Mouse (Mus musculus) heart, embryonic 15.5 days (tissue): ENCODE measurements at regions not wholly inside any gene's neighbourhood (a gene's known extent, or its start where the extent isn't known, plus 50 kb on each side); places are given as distances from the start of the nearest gene placed in this dataset.

Source experiments
- ATAC-seq: fragments of 200-750 bp; cut with Nextera tagmentation; replicated peaks from 2 replicates; pipeline ENCODE4 v1.8.0; 2017; ENCODE audit warnings: low read depth, moderate TSS enrichment; ENCODE audit not compliant: insufficient number of reproducible peaks, insufficient read depth, low FRiP score
- H3K27ac ChIP-seq: fragments of 300-500 bp; sonication (generic); 2 replicates; pipeline ENCODE4 v1.5.1; 2015; ENCODE audit warnings: mild to moderate bottlenecking, inconsistent platforms
- H3K27me3 ChIP-seq: fragments of 300-500 bp; sonication (generic); 2 replicates; pipeline ENCODE4 v1.6.1; 2015; ENCODE audit warnings: inconsistent platforms
- H3K36me3 ChIP-seq: fragments of 300-500 bp; sonication (generic); 2 replicates; pipeline ENCODE4 v1.6.1; 2015; ENCODE audit warnings: mild to moderate bottlenecking, inconsistent platforms
- H3K4me1 ChIP-seq: fragments of 300-500 bp; sonication (generic); replicated peaks from 2 replicates; pipeline ENCODE4 v1.6.1; 2015; ENCODE audit warnings: inconsistent platforms
- H3K4me2 ChIP-seq: fragments of 300-500 bp; sonication (generic); 2 replicates; pipeline ENCODE4 v1.6.1; 2015; ENCODE audit warnings: inconsistent platforms, mild to moderate bottlenecking, moderate library complexity
- H3K4me3 ChIP-seq: fragments of 300-500 bp; sonication (generic); 2 replicates; pipeline ENCODE4 v1.5.1; 2015; ENCODE audit warnings: mild to moderate bottlenecking, inconsistent platforms
- H3K9ac ChIP-seq: fragments of 300-500 bp; sonication (generic); 2 replicates; pipeline ENCODE4 v1.6.1; 2015; ENCODE audit warnings: mild to moderate bottlenecking, inconsistent platforms
- H3K9me3 ChIP-seq: fragments of 300-500 bp; sonication (generic); replicated peaks from 2 replicates; pipeline ENCODE4 v1.6.1; 2016; ENCODE audit warnings: inconsistent platforms
- WGBS: fragments of 180-500 bp; shearing (Covaris S2); methylation state at CpG from one replicate; pipeline ENCODE4 v1.1.7; 2015; ENCODE audit warnings: mixed read lengths; 5-methylcytosine and 5-hydroxymethylcytosine counted together

DNA sequence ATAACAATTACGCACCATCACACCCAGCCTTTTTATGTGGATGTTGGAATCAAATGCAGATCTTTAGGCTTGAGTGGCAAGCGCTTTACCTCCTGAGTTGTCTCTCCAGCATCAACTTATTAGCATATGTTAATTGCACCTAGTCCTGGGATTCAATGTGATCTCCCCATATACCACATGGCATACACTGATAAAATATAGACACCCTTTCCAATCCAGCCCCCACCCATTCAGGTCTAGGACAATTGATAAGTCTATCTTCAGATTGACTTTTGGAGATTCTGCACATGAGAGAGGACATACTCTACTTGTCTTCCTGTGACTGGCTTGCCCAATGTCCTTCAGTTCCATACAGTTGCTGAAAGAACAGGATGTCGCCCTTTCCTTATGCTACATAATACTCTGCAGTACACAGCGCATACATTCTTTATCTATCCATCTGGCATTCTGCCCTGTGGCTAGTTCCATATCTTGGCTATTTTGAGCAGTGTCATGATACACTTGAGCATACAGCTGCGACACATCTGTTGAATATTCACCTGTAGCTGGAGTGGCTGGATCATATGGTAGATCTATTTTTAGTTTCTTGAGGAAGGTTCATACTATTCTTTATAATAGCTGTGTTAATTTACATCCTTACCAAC is 120.3 kb downstream of the Gsdmc2 start:
- H3K27me3 ChIP-seq = no peaks in the 10 kb centered on the region
- no peak overlapping the region for H3K4me3 ChIP-seq
- H3K9me3 ChIP-seq = no peaks in the 10 kb centered on the region
- H3K4me1 ChIP-seq = peaks cover 35% of the 10 kb centered on the region
- ATAC-seq = no peak
- WGBS = 70% methylated on average over 5 of the region's 5 CpGs
- no peak overlapping the region for H3K4me2 ChIP-seq
- H3K36me3 ChIP-seq = no peaks in the 10 kb centered on the region
- no peak overlapping the region for H3K27ac ChIP-seq
- H3K9ac ChIP-seq = no peak overlapping the region

DNA sequence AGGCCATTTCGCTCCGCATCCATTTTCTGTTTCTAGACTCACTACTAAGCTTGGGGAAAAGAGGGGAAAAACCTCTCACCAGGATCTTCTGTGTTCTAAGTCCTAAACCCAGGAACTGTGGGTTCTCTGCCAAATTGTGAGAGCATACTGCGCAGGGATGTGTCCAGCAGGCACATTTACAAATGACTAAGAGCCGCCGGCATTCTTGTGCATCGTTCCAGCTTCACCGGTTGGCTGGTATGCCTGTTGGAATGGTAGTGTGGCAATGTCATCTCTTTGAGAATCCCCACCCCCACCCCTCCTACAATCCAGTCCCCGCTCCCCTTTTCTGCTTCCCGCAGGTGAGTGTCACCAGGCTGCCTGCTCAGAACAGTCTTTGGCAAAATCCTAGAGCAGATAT is 122.0 kb downstream of the Gsdmc2 start:
- no peaks in the 10 kb centered on the region for H3K36me3 ChIP-seq
- no peak overlapping the region for H3K9ac ChIP-seq
- no peaks in the 10 kb centered on the region for H3K27me3 ChIP-seq
- no peak for ATAC-seq
- H3K4me3 ChIP-seq = no peak overlapping the region
- H3K4me2 ChIP-seq = no peak overlapping the region
- H3K9me3 ChIP-seq = no peaks in the 10 kb centered on the region
- WGBS = 54% methylated on average over 9 of the region's 9 CpGs
- H3K4me1 ChIP-seq = peaks cover 35% of the 10 kb centered on the region
- no peak overlapping the region for H3K27ac ChIP-seq

DNA sequence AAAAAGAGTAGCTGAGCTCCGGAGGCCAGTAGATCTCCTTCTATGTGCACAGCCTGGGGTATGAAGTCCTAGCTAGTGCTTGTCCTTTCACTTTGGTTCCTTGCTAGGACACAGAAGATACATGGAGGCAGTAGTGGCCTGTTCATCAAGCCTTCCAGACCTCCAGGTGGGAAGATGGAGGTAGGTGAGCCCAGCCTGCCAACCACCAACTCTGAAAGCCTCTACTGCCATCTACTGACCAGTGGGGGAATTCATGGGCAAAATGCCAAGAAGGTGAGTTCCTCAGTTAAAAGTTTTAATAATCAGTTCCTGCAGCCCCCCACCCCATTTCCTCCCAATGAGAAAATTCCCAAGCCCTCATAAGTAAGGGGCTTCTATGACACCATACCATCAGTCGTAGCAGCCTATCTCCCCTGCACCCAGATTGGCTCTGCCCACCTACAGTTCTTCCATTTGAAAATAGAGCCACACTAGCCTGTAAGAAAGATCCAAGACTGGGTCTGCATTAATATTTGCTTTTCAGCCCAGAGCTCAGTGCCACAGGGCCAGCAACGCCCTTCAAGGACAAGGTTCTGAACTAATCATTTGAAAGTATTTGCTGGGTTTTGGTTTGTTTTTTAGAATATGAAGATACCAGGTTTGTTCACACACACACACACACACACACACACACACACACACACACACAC is 123.2 kb downstream of the Gsdmc2 start:
- H3K27me3 ChIP-seq = no peaks in the 10 kb centered on the region
- no peaks in the 10 kb centered on the region for H3K9me3 ChIP-seq
- ATAC-seq = no peak
- no peaks in the 10 kb centered on the region for H3K36me3 ChIP-seq
- WGBS = 61% methylated on average over 3 of the region's 3 CpGs
- H3K4me3 ChIP-seq = no peak overlapping the region
- no peak overlapping the region for H3K4me2 ChIP-seq
- H3K9ac ChIP-seq = no peak overlapping the region
- H3K4me1 ChIP-seq = peaks cover 31% of the 10 kb centered on the region
- no peak overlapping the region for H3K27ac ChIP-seq

DNA sequence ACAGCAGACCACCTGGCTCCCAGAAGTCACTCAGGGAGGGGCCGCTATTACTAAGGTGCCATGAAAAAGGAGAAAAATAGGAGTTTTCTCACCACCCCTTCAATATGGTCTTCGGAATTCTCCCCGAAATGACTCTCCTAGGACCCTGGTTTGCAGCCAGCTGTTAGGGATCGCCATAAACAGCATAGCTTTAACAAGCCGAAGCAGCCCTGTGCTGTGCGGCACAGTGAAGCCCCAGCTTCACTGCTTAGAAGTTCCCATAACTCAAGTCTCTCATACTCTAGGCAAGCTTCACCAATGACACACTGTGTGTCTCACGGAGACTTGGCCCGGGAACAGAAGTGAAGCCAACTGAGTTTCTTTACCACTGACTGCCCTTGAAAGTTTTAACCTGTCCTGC is 127.2 kb downstream of the Gsdmc2 start:
- H3K4me1 ChIP-seq = peaks cover 1% of the 10 kb centered on the region
- H3K27ac ChIP-seq = no peak overlapping the region
- no peak overlapping the region for H3K9ac ChIP-seq
- no peaks in the 10 kb centered on the region for H3K36me3 ChIP-seq
- WGBS = 92% methylated on average over 8 of the region's 8 CpGs
- no peak overlapping the region for H3K4me2 ChIP-seq
- no peak overlapping the region for H3K4me3 ChIP-seq
- H3K27me3 ChIP-seq = no peaks in the 10 kb centered on the region
- no peak for ATAC-seq
- no peaks in the 10 kb centered on the region for H3K9me3 ChIP-seq

DNA sequence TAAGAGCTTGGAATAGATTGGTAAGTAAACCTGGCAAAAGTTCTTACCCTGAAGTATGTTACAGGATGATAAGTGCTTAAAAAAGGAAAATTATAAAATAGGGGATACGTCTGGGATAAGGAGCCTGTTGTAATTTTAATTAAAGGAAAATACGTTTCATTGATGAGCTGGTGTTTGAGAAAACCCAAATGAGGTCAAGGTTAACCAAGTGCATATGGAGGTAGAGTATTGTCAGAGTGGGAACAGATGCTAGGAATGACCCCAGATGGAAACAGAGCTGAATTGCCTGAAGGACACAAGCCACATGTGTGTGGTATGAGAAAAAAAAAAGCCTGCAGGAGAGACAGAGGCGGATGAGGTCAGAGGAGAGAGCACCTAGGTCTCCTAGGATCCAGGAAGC is 131.3 kb downstream of the Gsdmc2 start:
- Histone ChIP-seq H3K27ac (no peak overlapping the region), H3K9ac (no peak overlapping the region), H3K4me3 (no peak overlapping the region), H3K27me3 (no peaks in the 10 kb centered on the region), H3K4me2 (no peak overlapping the region), H3K4me1 (no peaks in the 10 kb centered on the region), H3K9me3 (no peaks in the 10 kb centered on the region), H3K36me3 (no peaks in the 10 kb centered on the region)
- 76% methylated on average over 3 of the region's 3 CpGs for WGBS
- no peak for ATAC-seq

DNA sequence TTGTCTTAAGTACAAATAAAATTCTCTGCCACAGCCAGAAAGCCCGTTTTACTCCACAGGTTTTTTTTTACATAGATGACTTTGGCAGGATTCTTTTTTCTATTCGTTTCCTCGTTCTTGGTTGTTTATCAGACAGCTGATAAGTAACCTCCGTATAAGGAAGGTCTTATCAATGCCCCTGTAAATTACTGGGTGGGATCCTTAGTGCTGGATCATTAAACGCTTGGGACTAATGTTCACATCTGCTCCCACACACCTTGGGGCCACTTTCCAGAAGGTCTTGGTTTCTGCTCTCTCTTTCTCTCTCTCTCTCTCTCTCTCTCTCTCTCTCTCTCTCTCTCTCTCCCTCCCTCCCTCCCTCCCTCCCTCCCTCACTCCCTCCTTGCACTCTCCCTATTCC is 134.6 kb downstream of the Gsdmc2 start:
- Histone ChIP-seq H3K4me1 (no peaks in the 10 kb centered on the region), H3K9me3 (no peaks in the 10 kb centered on the region)

DNA sequence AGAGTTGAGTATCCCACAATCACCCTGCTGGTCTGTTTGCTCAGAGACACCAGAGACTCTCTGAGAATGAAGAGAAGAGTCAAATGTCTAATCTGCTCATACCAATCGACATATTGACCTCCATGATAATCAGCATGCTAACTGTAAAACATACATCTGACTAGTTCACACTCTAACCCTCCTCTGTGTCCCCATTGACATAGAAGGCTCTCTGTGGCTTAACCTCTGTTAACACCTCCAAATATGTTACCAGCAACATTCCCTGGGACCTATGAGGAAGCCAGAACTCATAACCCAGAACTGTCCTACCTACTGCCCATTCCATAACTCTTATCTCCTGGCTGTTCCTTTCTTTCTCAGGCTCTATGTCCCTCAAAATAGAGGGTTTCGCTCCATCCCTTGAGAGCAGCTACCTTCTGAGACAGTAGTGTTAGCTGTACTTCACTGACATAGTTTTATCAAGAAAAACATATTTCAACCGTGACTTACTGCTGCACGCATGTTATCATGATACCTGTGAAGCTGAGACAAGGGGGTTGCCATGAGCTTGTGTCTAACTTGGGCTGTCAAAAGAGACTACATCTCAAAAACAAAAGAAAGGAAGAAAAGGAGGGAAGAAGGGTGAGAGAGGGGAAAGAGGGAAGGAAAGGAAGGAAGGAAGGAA is 135.6 kb downstream of the Gsdmc2 start:
- no peak overlapping the region for H3K27ac ChIP-seq
- H3K9me3 ChIP-seq = no peaks in the 10 kb centered on the region
- no peaks in the 10 kb centered on the region for H3K27me3 ChIP-seq
- no peak overlapping the region for H3K4me2 ChIP-seq
- no peaks in the 10 kb centered on the region for H3K4me1 ChIP-seq
- WGBS = 83% methylated on average over 4 of the region's 4 CpGs
- no peak for ATAC-seq
- no peaks in the 10 kb centered on the region for H3K36me3 ChIP-seq
- H3K4me3 ChIP-seq = no peak overlapping the region
- no peak overlapping the region for H3K9ac ChIP-seq

More for the DNA sequence above, 134.6 kb downstream of the Gsdmc2 start:
- no peak overlapping the region for H3K9ac ChIP-seq
- no peaks in the 10 kb centered on the region for H3K27me3 ChIP-seq
- H3K4me3 ChIP-seq = no peak overlapping the region
- no peak overlapping the region for H3K4me2 ChIP-seq
- no peak overlapping the region for H3K27ac ChIP-seq
- ATAC-seq = no peak
- WGBS = 14% methylated on average over 5 of the region's 5 CpGs
- no peaks in the 10 kb centered on the region for H3K36me3 ChIP-seq

DNA sequence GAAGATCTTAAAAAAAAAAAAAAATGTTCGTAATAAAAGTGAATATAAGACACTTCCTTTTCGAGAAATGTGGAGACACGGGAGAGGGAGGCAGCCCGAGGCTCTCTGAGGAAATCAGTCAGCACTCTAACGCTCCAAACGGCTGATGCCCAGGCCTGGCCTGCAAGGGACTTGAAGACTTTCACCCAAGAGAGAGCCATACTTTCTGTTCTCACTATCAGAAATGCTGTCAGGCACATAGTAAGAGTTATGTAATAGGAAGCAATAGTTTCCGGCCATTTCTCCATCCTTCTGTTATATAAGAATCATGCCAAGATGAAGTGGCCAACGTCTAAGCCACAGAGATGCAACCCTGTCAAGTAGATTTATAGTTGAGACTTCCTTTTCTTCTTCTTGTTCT is 140.3 kb downstream of the Gsdmc2 start:
- H3K27ac ChIP-seq = no peak overlapping the region
- H3K4me2 ChIP-seq = no peak overlapping the region
- H3K9ac ChIP-seq = no peak overlapping the region
- H3K9me3 ChIP-seq = no peaks in the 10 kb centered on the region
- H3K27me3 ChIP-seq = no peaks in the 10 kb centered on the region
- no peaks in the 10 kb centered on the region for H3K4me1 ChIP-seq
- no peaks in the 10 kb centered on the region for H3K36me3 ChIP-seq
- 75% methylated on average over 8 of the region's 8 CpGs for WGBS
- ATAC-seq = no peak
- no peak overlapping the region for H3K4me3 ChIP-seq

DNA sequence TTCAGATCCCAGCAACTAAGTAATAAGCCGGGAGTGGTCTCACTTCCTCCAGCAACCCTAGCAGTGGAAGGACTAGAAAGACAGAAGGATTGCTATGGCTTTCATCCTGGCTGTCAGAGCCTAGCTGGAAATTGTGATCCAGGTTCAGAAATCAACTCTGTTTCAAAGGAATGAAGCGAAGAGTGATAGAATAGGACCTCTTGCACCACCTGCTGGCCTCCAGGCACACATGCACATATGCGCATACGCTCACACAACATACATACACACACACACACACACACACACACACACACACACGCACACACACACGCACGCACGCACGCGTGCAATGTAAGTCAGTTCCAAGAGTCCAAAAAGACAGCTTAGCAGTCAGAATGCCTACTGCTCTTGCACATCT is 147.1 kb downstream of the Gsdmc2 start:
- H3K4me2 ChIP-seq = no peak overlapping the region
- H3K9ac ChIP-seq = no peak overlapping the region
- H3K27ac ChIP-seq = no peak overlapping the region
- no peaks in the 10 kb centered on the region for H3K27me3 ChIP-seq
- no peaks in the 10 kb centered on the region for H3K9me3 ChIP-seq
- no peaks in the 10 kb centered on the region for H3K36me3 ChIP-seq
- ATAC-seq = no peak
- H3K4me1 ChIP-seq = no peaks in the 10 kb centered on the region
- H3K4me3 ChIP-seq = no peak overlapping the region
- 96% methylated on average over 10 of the region's 10 CpGs for WGBS

DNA sequence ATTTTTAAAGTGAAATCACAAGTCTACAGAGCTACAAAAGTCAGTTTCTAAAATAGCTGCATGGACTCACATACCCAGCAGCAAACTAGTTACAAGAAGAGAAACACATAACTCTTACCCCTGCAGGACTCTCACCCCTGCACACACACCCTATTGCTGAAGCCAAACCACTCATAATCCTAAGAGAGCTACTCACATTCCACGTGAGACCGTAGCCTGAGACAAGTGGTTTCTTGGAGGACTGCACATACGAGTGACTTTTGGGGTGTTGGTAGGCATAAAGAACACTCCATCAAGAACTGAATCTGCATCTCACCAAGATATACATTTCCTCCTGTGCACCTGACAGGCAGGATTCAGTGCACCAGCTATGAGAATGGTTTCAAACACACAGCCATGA is 150.8 kb downstream of the Gsdmc2 start:
- WGBS = 55% methylated on average over 3 of the region's 3 CpGs
- Histone ChIP-seq H3K9ac (no peak overlapping the region), H3K27me3 (no peaks in the 10 kb centered on the region), H3K27ac (no peak overlapping the region), H3K4me3 (no peak overlapping the region), H3K9me3 (no peaks in the 10 kb centered on the region), H3K4me2 (no peak overlapping the region), H3K4me1 (no peaks in the 10 kb centered on the region), H3K36me3 (no peaks in the 10 kb centered on the region)
- ATAC-seq = no peak

DNA sequence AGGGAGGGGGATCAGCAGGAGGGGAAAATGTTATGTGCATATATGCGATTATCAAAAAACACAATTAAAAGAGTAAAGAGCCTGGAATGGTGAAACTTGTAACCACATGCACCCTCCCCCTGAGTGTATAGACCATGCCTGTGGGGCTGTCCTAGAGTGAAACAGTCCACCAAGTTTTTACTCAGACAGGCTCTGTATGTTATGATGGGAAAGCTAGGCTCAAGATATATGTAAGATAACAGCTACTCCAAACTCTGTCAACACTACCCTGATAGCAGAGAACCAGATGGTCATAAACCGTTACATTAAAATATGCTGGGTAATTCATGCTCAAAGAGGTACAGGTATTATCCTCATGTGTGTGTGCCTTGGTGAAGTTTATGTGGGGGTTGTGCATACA is 151.4 kb downstream of the Gsdmc2 start:
- no peak overlapping the region for H3K9ac ChIP-seq
- H3K36me3 ChIP-seq = no peaks in the 10 kb centered on the region
- WGBS = 82% methylated on average over 2 of the region's 2 CpGs
- no peaks in the 10 kb centered on the region for H3K4me1 ChIP-seq
- ATAC-seq = no peak
- no peak overlapping the region for H3K4me2 ChIP-seq
- H3K4me3 ChIP-seq = no peak overlapping the region
- no peaks in the 10 kb centered on the region for H3K27me3 ChIP-seq
- no peaks in the 10 kb centered on the region for H3K9me3 ChIP-seq
- no peak overlapping the region for H3K27ac ChIP-seq
